Mouse (Mus musculus) heart, postnatal 0 days (tissue): ENCODE measurements around the gene Uck2.

Experiments
- CTCF ChIP-seq: IDR thresholded peaks from 2 replicates; pipeline ENCODE4 v1.5.1; 2016; ENCODE audit warnings: antibody characterized with exemption, control low read depth, low read depth
- EP300 ChIP-seq: IDR thresholded peaks from 2 replicates; pipeline ENCODE4 v1.6.1; 2016; ENCODE audit warnings: antibody characterized with exemption, low read depth

DNA sequence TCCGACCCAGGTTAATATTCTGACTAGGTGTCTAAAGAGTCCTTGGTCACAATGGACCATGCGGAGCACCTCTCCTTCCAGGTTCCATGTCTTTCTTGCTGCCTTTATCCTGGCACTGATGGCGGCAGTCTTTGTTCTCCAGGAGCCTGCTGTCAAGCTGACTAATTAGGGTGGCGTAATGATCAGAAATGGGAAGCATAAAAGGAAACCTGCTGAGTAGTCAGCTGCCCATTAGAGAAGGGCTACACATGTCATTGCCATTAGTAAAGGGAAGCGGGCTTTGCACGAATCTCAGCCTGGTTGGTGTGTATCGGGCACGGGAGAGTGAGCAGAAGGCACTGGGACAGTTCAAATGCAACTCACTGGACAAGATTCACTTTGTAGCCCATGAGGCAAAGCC lies 90.4 kb downstream of the Uck2 start:
- TF ChIP-seq CTCF (no peak), EP300 (no peak)
